Mouse (Mus musculus) ES-Bruce4 (cell line): ENCODE results near the gene Antxr2. TPM values are rescaled to one million over a fixed set of nuclear protein-coding genes. Genes with fewer than 3 reads are reported as not detected.

Source experiments
- H3K27ac ChIP-seq: 2 replicates; pipeline ENCODE4 v1.5.1; 2012; ENCODE audit warnings: low read length, inconsistent platforms; ENCODE audit not compliant: insufficient read depth
- H3K27me3 ChIP-seq: 2 replicates; pipeline ENCODE4 v1.6.1; 2012; ENCODE audit warnings: mild to moderate bottlenecking, low read length, inconsistent platforms; ENCODE audit not compliant: control insufficient read depth, poor library complexity, insufficient read depth, severe bottlenecking
- H3K36me3 ChIP-seq: 2 replicates; pipeline ENCODE4 v1.6.1; 2012; ENCODE audit warnings: inconsistent platforms, mild to moderate bottlenecking, low read length, moderate library complexity; ENCODE audit not compliant: control insufficient read depth, poor library complexity, insufficient read depth, severe bottlenecking
- H3K4me1 ChIP-seq: one replicate; pipeline ENCODE4 v1.8.1; 2011; ENCODE audit warnings: low read length; ENCODE audit not compliant: control insufficient read depth, insufficient read depth
- H3K4me3 ChIP-seq: 2 replicates; pipeline ENCODE4 v1.5.1; 2011; ENCODE audit warnings: low read depth, mild to moderate bottlenecking, low read length
- H3K9ac ChIP-seq: 2 replicates; pipeline ENCODE4 v1.6.1; 2012; ENCODE audit warnings: low read depth, mild to moderate bottlenecking, inconsistent platforms; ENCODE audit not compliant: poor library complexity, severe bottlenecking
- H3K9me3 ChIP-seq: replicated peaks from 2 replicates; pipeline ENCODE4 v1.6.1; 2012; ENCODE audit warnings: mild to moderate bottlenecking, low read length, inconsistent platforms; ENCODE audit not compliant: control insufficient read depth, poor library complexity, insufficient read depth, severe bottlenecking
- CTCF ChIP-seq: IDR thresholded peaks from one replicate; pipeline ENCODE4 v1.8.1; 2011; ENCODE audit warnings: low read depth, low read length
- EP300 ChIP-seq: IDR thresholded peaks from 2 replicates; pipeline ENCODE4 v1.6.1; 2011; ENCODE audit warnings: low read depth, low read length; ENCODE audit not compliant: insufficient read depth
- POLR2A ChIP-seq: IDR thresholded peaks from one replicate; pipeline ENCODE4 v1.8.1; 2011; ENCODE audit warnings: low read length; ENCODE audit not compliant: insufficient read depth
- polyA plus RNA-seq: library from polyadenylated mRNA; stranded (reverse); fragments of >200 nt; gene quantifications from 2 replicates; pipeline ENCODE4 v1.2.4, GENCODE M21; 2011; ENCODE audit warnings: low read depth; ENCODE audit not compliant: missing spikeins, insufficient read depth, insufficient read length

The Antxr2 gene
- polyA plus RNA-seq, 1 experiment: 1.3 TPM

GRCm38 (mm10) chr5:97899321-97899720 lies 131.5 kb downstream of the Antxr2 start:
- H3K9me3 ChIP-seq: no peaks in the 10 kb centered on the region
- H3K4me3 ChIP-seq: no peak overlapping the region
- TF ChIP-seq EP300 (no peak), POLR2A (no peak), CTCF (no peak)
- H3K36me3 ChIP-seq: no peaks in the 10 kb centered on the region
- no peaks in the 10 kb centered on the region for H3K27me3 ChIP-seq
- H3K4me1 ChIP-seq: no peaks in the 10 kb centered on the region
- H3K27ac ChIP-seq: no peak overlapping the region
- no peak overlapping the region for H3K9ac ChIP-seq

GRCm38 (mm10) chr5:97885427-97885826 lies 145.4 kb downstream of the Antxr2 start:
- Histone ChIP-seq H3K9ac (no peak overlapping the region), H3K27ac (no peak overlapping the region), H3K36me3 (no peaks in the 10 kb centered on the region), H3K4me1 (no peaks in the 10 kb centered on the region), H3K9me3 (no peaks in the 10 kb centered on the region), H3K27me3 (no peaks in the 10 kb centered on the region), H3K4me3 (no peak overlapping the region)
- no peak for TF ChIP-seq CTCF
- no peak for TF ChIP-seq EP300
- TF ChIP-seq POLR2A: no peak

- Histone ChIP-seq H3K36me3 (no peaks in the 10 kb centered on the region), H3K27me3 (no peaks in the 10 kb centered on the region), H3K4me1 (no peaks in the 10 kb centered on the region), H3K9ac (no peak overlapping the region), H3K9me3 (no peaks in the 10 kb centered on the region), H3K4me3 (no peak overlapping the region), H3K27ac (no peak overlapping the region)
- TF ChIP-seq CTCF (no peak), EP300 (no peak), POLR2A (no peak)
Observed at GRCm38 (mm10) chr5:97884110-97884509, 146.7 kb downstream of the Antxr2 start.

GRCm38 (mm10) chr5:97881421-97881820 lies 149.4 kb downstream of the Antxr2 start:
- Histone ChIP-seq H3K27ac (no peak overlapping the region), H3K4me1 (no peaks in the 10 kb centered on the region), H3K27me3 (no peaks in the 10 kb centered on the region), H3K36me3 (no peaks in the 10 kb centered on the region), H3K4me3 (no peak overlapping the region), H3K9ac (no peak overlapping the region), H3K9me3 (no peaks in the 10 kb centered on the region)
- no peak for TF ChIP-seq CTCF
- no peak for TF ChIP-seq POLR2A
- TF ChIP-seq EP300: no peak

GRCm38 (mm10) chr5:97880115-97880514 lies 150.7 kb downstream of the Antxr2 start:
- Histone ChIP-seq H3K27ac (no peak overlapping the region), H3K4me3 (no peak overlapping the region), H3K9me3 (no peaks in the 10 kb centered on the region), H3K9ac (no peak overlapping the region), H3K4me1 (no peaks in the 10 kb centered on the region), H3K27me3 (no peaks in the 10 kb centered on the region), H3K36me3 (no peaks in the 10 kb centered on the region)
- TF ChIP-seq CTCF (no peak), POLR2A (no peak), EP300 (no peak)

- no peak for TF ChIP-seq POLR2A
- TF ChIP-seq EP300: no peak
- TF ChIP-seq CTCF: no peak
- Histone ChIP-seq H3K36me3 (no peaks in the 10 kb centered on the region), H3K9me3 (no peaks in the 10 kb centered on the region), H3K27me3 (no peaks in the 10 kb centered on the region), H3K4me1 (no peaks in the 10 kb centered on the region), H3K4me3 (no peak overlapping the region), H3K27ac (no peak overlapping the region), H3K9ac (no peak overlapping the region)
Observed at GRCm38 (mm10) chr5:97878871-97879270, 152.0 kb downstream of the Antxr2 start.
